Mouse (Mus musculus): ENCODE measurements around the gene Mroh8.

DNA sequence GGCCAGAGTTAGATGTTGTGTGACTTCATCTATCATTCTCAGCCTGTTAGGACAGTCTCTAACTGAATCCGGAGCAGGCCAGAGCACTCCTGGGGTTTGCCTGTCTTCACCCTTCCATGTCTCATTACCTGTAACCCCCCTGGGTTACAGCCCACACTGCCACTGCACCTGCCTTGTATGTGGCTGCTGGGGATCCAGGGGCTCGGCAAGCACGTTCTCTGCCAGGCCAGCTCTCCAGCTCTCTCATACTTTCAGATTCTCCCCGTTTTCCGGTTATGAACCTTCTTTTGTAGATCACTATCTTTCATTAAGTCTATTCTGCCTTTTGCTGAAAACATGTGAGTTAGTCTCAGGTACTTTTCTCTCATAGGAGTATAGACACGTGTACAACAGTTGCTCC is 77.0 kb downstream of the Mroh8 start:
- no peak for TF ChIP-seq POLR2A (IDR thresholded peaks at IDR 0.05; ENCODE audit: control insufficient read depth in 1 of 2, insufficient read depth in 1 of 2, low read depth in 1 of 2, low read length in 2 of 2, poor library complexity in 1 of 2)
- TF ChIP-seq TCF12 (IDR thresholded peaks at IDR 0.05; ENCODE audit: low read depth, low read length) = no peak
- no peak for TF ChIP-seq USF1 (IDR thresholded peaks at IDR 0.05; ENCODE audit: low read depth, low read length)
- no peak for TF ChIP-seq CTCF (IDR thresholded peaks at IDR 0.05 in 2 of 3, conservative IDR thresholded peaks at IDR 0.05 in 1 of 3; ENCODE audit: control insufficient read depth in 1 of 3, insufficient read depth in 1 of 3, low read depth in 2 of 3, low read length in 3 of 3, poor library complexity in 1 of 3, severe bottlenecking in 1 of 3)
- no peak for TF ChIP-seq POLR2AphosphoS2 (IDR thresholded peaks at IDR 0.05; ENCODE audit: low read length)
- no peak for TF ChIP-seq GATA1 (IDR thresholded peaks at IDR 0.05; ENCODE audit: low read depth, low read length)
- no peak for TF ChIP-seq EP300 (IDR thresholded peaks at IDR 0.05; ENCODE audit: low read depth in 1 of 2, low read length in 2 of 2)
- no peak for TF ChIP-seq GABPA (IDR thresholded peaks at IDR 0.05; ENCODE audit: low read depth, low read length)
- TF ChIP-seq MAZ (IDR thresholded peaks at IDR 0.05; ENCODE audit: low read depth, low read length) = no peak
- no peak for TF ChIP-seq HCFC1 (IDR thresholded peaks at IDR 0.05; ENCODE audit: low read depth, low read length)
- no peak for TF ChIP-seq TAL1 (IDR thresholded peaks at IDR 0.05; ENCODE audit: low read length)
- no peak for TF ChIP-seq NELFE (IDR thresholded peaks at IDR 0.05; ENCODE audit: low read depth, low read length)
- TF ChIP-seq JUND (IDR thresholded peaks at IDR 0.05; ENCODE audit: low read depth, low read length) = no peak
- no peak for TF ChIP-seq RAD21 (IDR thresholded peaks at IDR 0.05; ENCODE audit: low read depth, low read length)
